Mouse (Mus musculus) hindbrain, embryonic 16.5 days (tissue): ENCODE measurements at regions not wholly inside any gene's neighbourhood (a gene's known extent, or its start where the extent isn't known, plus 50 kb on each side); places are given as distances from the start of the nearest gene placed in this dataset.
"Not testable (repeated sequence)": the region's sequence is repeated elsewhere in the genome, so short reads cannot be mapped to it uniquely, and the experiment has no call there.

ENCODE experiments used
- ATAC-seq: fragments of 200-750 bp; cut with Nextera tagmentation; 2 replicates; pipeline ENCODE4 v1.8.0; 2017; ENCODE audit warnings: moderate TSS enrichment, moderate library complexity
- H3K27ac ChIP-seq: fragments of 300-500 bp; sonication (generic); 2 replicates; pipeline ENCODE4 v1.5.1; 2014; ENCODE audit warnings: low read depth, mild to moderate bottlenecking, control low read depth, low read length, moderate library complexity
- H3K27me3 ChIP-seq: fragments of 300-500 bp; sonication (generic); replicated peaks from 2 replicates; pipeline ENCODE4 v1.6.1; 2014; ENCODE audit warnings: low read length; ENCODE audit not compliant: control insufficient read depth, insufficient read depth
- H3K36me3 ChIP-seq: fragments of 300-500 bp; sonication (generic); 2 replicates; pipeline ENCODE4 v1.6.1; 2014; ENCODE audit warnings: mild to moderate bottlenecking, low read length, moderate library complexity, mixed read lengths; ENCODE audit not compliant: control insufficient read depth, insufficient read depth
- H3K4me1 ChIP-seq: fragments of 300-500 bp; sonication (generic); 2 replicates; pipeline ENCODE4 v1.6.1; 2014; ENCODE audit warnings: low read depth, low read length; ENCODE audit not compliant: control insufficient read depth, insufficient read depth
- H3K4me2 ChIP-seq: fragments of 300-500 bp; sonication (generic); 2 replicates; pipeline ENCODE4 v1.6.1; 2014; ENCODE audit warnings: mild to moderate bottlenecking, low read length, control low read depth, moderate library complexity
- H3K4me3 ChIP-seq: fragments of 300-500 bp; sonication (generic); 2 replicates; pipeline ENCODE4 v1.5.1; 2014; ENCODE audit warnings: mild to moderate bottlenecking, low read length, control low read depth, moderate library complexity
- H3K9ac ChIP-seq: fragments of 300-500 bp; sonication (generic); 2 replicates; pipeline ENCODE4 v1.6.1; 2014; ENCODE audit warnings: low read depth, mild to moderate bottlenecking, control low read depth, low read length, moderate library complexity
- H3K9me3 ChIP-seq: fragments of 300-500 bp; sonication (generic); 2 replicates; pipeline ENCODE4 v1.6.1; 2014; ENCODE audit warnings: mild to moderate bottlenecking, low read length, moderate library complexity; ENCODE audit not compliant: control insufficient read depth
- WGBS: fragments of 180-500 bp; shearing (Covaris S2); extraction: QIAGEN DNeasy Blood & Tissue Kit; methylation state at CpG from one replicate; pipeline ENCODE4 v1.1.7; 2014; 5-methylcytosine and 5-hydroxymethylcytosine counted together

DNA sequence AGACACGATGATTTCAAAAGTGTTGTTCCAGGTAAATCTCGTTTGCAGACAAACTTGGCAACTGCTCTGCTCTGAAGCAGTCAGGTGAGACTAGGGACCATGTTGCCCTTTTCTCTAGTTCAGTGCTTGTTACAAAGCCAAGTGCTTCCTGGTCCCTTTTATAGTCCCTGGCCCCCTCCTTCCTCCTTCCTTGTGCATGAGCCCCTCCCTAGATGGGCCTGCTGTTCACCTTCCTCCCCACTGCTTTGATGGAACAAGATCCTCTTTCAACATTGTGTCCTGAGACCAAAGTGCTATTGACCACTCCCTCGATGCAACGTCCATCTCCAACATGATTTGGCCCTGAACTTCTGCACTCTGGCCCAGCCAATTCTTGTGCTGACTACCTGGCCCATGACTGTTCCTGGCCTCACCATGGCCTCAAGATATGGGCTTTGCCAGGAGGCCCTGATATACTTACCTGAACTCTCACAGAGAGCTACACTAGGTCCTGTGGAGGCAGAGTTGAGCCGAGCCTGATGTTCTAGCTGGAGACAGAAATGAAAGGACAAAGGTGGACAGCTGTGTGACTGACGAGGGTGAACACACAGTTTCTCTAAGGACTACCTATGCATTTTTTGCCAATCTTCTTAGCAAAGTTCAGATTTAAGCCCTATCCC, 104.6 kb upstream of the Klf3 start:
- no peak overlapping the region for H3K4me2 ChIP-seq
- ATAC-seq = no peak
- WGBS = 88% methylated on average over 6 of the region's 6 CpGs
- no peaks in the 10 kb centered on the region for H3K9me3 ChIP-seq
- no peak overlapping the region for H3K27ac ChIP-seq
- no peak overlapping the region for H3K9ac ChIP-seq
- peaks cover 14% of the 10 kb centered on the region for H3K4me1 ChIP-seq
- H3K27me3 ChIP-seq = no peaks in the 10 kb centered on the region
- H3K4me3 ChIP-seq = no peak overlapping the region
- H3K36me3 ChIP-seq = no peaks in the 10 kb centered on the region

- H3K36me3 ChIP-seq = no peaks in the 10 kb centered on the region
- H3K9me3 ChIP-seq = no peaks in the 10 kb centered on the region
- no peak overlapping the region for H3K27ac ChIP-seq
- no peaks in the 10 kb centered on the region for H3K27me3 ChIP-seq
- 94% methylated on average over 6 of the region's 6 CpGs for WGBS
- H3K9ac ChIP-seq = no peak overlapping the region
- no peak for ATAC-seq
- H3K4me3 ChIP-seq = no peak overlapping the region
- H3K4me2 ChIP-seq = no peak overlapping the region
- peaks cover 14% of the 10 kb centered on the region for H3K4me1 ChIP-seq
Observed at GRCm38 (mm10) chr5:64700030-64700429, 103.2 kb upstream of the Klf3 start.

DNA sequence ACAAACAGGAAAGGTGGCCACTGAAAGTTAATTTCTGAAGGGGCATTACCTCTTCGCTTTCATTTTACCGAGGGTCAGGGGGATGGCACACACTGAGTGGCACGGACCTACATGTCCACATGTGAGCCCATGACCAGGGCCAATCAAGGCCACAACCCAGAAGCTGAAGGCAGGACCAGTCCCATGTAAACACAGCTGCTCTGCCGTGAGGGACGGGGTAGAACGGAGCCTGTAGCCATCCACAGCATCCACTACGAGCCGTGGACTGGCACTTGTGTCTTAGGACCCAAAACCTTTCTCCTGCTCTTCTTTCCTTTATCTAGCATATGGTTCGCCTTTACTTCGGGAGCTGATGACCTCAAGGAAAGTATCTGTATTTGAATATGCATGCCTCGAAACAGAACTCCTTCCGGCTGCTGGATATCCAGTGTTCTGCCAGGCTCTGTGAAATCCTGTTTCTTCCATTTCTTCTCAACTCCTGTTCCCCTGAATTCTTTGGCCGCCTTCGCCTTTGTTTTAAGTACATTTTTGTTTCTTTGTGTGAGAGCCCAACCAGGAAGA, 101.9 kb upstream of the Klf3 start:
- H3K4me2 ChIP-seq = peak overlapping the region; percentile 37
- no peak overlapping the region; the same call in 1 of the 2 replicates for H3K9ac ChIP-seq
- H3K36me3 ChIP-seq = no peaks in the 10 kb centered on the region
- ATAC-seq = no peak; the same call in 1 of the 2 replicates
- 58% methylated on average over 14 of the region's 14 CpGs for WGBS
- peaks cover 14% of the 10 kb centered on the region for H3K4me1 ChIP-seq
- no peak overlapping the region for H3K4me3 ChIP-seq
- H3K27me3 ChIP-seq = no peaks in the 10 kb centered on the region
- peak overlapping the region; percentile 66 for H3K27ac ChIP-seq
- no peaks in the 10 kb centered on the region for H3K9me3 ChIP-seq

GRCm38 (mm10) chr5:64701780-64702231, 101.4 kb upstream of the Klf3 start:
- H3K4me3 ChIP-seq = no peak overlapping the region
- peak overlapping the region; percentile 37 for H3K4me2 ChIP-seq
- H3K27me3 ChIP-seq = no peaks in the 10 kb centered on the region
- H3K9ac ChIP-seq = peak overlapping the region; percentile 22; the same call in 1 of the 2 replicates
- ATAC-seq = peak; percentile 89
- 9% methylated on average over 7 of the region's 7 CpGs for WGBS
- peak overlapping the region; percentile 66 for H3K27ac ChIP-seq
- peaks cover 14% of the 10 kb centered on the region for H3K4me1 ChIP-seq
- H3K9me3 ChIP-seq = no peaks in the 10 kb centered on the region
- H3K36me3 ChIP-seq = no peaks in the 10 kb centered on the region

GRCm38 (mm10) chr5:64702404-64702803, 100.8 kb upstream of the Klf3 start:
- H3K9ac ChIP-seq, H3K27me3 ChIP-seq, H3K4me3 ChIP-seq, ATAC-seq, H3K36me3 ChIP-seq, H3K9me3 ChIP-seq, H3K4me2 ChIP-seq: not testable (repeated sequence)
- H3K27ac ChIP-seq = peak overlapping the region; percentile 66
- H3K4me1 ChIP-seq = peaks cover 14% of the 10 kb centered on the region
- 57% methylated on average over 1 of the region's 1 CpGs for WGBS

GRCm38 (mm10) chr5:64703091-64703872, 99.9 kb upstream of the Klf3 start:
- H3K9ac ChIP-seq = no peak overlapping the region
- WGBS = 31% methylated on average over 9 of the region's 9 CpGs
- peak; percentile 88 for ATAC-seq

DNA sequence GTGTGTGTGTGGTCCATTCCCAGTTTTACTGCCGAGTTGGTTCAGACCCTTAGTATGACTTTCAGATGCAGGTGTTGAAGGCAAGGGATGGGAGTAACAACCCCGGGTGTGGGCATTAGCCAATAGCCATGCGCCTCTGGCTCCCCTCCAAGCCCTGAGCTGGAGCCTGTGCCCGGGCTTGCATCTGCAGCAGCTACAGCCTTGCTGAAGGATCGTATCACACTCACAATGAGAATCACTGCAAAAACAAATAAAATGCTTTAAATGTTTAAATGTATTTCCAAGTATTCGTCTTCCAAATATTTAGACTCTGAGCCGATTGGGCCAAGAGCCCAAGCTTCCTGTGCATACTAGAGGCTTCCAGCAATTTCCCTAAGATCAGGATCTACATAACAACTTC, 99.0 kb upstream of the Klf3 start:
- Histone ChIP-seq H3K4me1 (peaks cover 14% of the 10 kb centered on the region), H3K27ac (no peak overlapping the region), H3K4me2 (no peak overlapping the region), H3K27me3 (no peaks in the 10 kb centered on the region), H3K9ac (no peak overlapping the region), H3K36me3 (no peaks in the 10 kb centered on the region), H3K4me3 (no peak overlapping the region), H3K9me3 (no peaks in the 10 kb centered on the region)
- ATAC-seq = no peak
- WGBS = 54% methylated on average over 7 of the region's 7 CpGs

More at GRCm38 (mm10) chr5:64703091-64703872, 99.9 kb upstream of the Klf3 start:
- no peaks in the 10 kb centered on the region for H3K36me3 ChIP-seq
- no peaks in the 10 kb centered on the region for H3K27me3 ChIP-seq
- peaks cover 14% of the 10 kb centered on the region for H3K4me1 ChIP-seq
- H3K9me3 ChIP-seq = no peaks in the 10 kb centered on the region
- H3K4me2 ChIP-seq = peak overlapping the region; percentile 10
- no peak overlapping the region for H3K4me3 ChIP-seq
- H3K27ac ChIP-seq = peak overlapping the region; percentile 54

GRCm38 (mm10) chr5:64706586-64706985, 96.6 kb upstream of the Klf3 start:
- no peak overlapping the region for H3K4me3 ChIP-seq
- no peaks in the 10 kb centered on the region for H3K27me3 ChIP-seq
- no peaks in the 10 kb centered on the region for H3K36me3 ChIP-seq
- no peak overlapping the region for H3K4me2 ChIP-seq
- ATAC-seq = no peak
- H3K9me3 ChIP-seq = no peaks in the 10 kb centered on the region
- H3K4me1 ChIP-seq = peaks cover 13% of the 10 kb centered on the region
- H3K27ac ChIP-seq = no peak overlapping the region
- no peak overlapping the region for H3K9ac ChIP-seq
- WGBS = 86% methylated on average over 3 of the region's 3 CpGs

DNA sequence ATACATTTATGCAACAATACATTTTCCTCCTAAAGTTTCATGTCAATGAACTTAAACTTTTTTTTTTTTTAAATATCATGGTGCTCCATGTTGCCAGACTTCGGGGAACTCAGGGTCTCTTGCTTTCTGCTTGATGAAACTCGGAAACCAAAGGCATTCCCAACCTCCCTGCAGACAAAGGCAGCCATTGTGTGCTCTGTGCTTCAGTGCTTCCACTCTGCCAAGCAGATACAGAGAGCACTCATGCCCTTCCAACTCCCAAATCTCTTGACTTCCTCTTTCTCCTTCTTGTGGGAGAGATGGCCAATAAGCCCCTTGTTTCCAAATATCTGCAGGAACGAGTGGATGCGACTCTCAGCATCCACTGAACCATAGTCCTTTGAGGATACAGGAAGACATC, 94.0 kb upstream of the Klf3 start:
- H3K4me3 ChIP-seq = no peak overlapping the region
- no peak overlapping the region for H3K27ac ChIP-seq
- 17% methylated on average over 4 of the region's 4 CpGs for WGBS
- H3K4me1 ChIP-seq = no peaks in the 10 kb centered on the region
- no peaks in the 10 kb centered on the region for H3K9me3 ChIP-seq
- no peak overlapping the region for H3K4me2 ChIP-seq
- no peaks in the 10 kb centered on the region for H3K27me3 ChIP-seq
- no peaks in the 10 kb centered on the region for H3K36me3 ChIP-seq
- 0 out of 2 replicates have a peak, but pooled peaks have one; percentile 48 for ATAC-seq
- H3K9ac ChIP-seq = no peak overlapping the region
